Mouse (Mus musculus): ENCODE measurements at regions not wholly inside any gene's neighbourhood (a gene's known extent, or its start where the extent isn't known, plus 50 kb on each side); places are given as distances from the start of the nearest gene placed in this dataset.

DNA sequence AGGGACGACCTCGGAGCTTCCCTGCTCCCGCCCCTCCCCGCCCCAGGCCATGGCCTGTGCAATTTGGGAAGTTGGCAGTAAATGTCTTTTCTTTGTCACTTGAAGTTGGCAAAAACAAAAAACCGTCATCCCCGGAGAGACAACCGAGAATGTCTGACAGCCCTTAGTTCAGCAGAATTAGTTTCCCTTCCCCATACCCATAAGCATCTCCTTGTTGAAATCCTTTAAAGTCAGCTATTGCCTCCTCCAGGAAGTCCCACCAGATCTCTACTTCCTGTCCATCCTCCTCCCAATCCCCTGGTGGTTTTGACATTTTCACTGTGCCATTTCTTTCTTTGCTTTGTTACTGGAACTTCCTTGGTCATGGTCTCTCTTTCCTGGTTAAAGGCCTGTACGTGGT is 54.8 kb downstream of the Foxb1 start:
- Histone ChIP-seq H3K4me2 (no peak overlapping the region), H3K27me3 (no peaks in the 10 kb centered on the region), H3K27ac (replicated peaks) (no peak overlapping the region), H3K9me3 (replicated peaks) (no peaks in the 10 kb centered on the region), H3K4me3 (replicated peaks) (no peak overlapping the region), H3K4me1 (replicated peaks) (no peaks in the 10 kb centered on the region), H3K36me3 (replicated peaks) (no peaks in the 10 kb centered on the region), H3K9ac (no peak overlapping the region)
- no peak for ATAC-seq (ENCODE audit: insufficient read depth)
- WGBS (ENCODE audit: insufficient replicate concordance) = 60% methylated on average over 8 of the region's 8 CpGs

DNA sequence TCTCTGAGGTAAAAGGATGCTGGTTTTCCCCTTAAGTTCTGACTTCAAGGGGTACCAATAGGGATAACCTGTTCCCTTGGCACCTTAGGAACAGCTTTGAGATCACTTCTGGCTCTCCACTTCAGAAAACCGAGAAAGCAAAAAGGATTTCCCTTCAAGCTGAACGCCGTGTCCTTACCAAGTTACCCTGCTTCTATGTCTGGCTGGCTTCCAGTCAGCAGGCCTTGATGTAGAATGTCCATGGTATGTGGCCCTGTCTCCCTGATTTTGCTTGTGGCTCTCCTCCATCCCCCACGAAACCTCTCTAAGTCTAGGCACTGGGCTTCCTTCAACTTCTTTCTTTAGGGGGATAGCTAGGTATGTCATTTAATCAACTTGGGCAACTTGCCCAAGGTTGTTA is 55.7 kb downstream of the Foxb1 start:
- no peak overlapping the region for H3K9ac ChIP-seq
- no peaks in the 10 kb centered on the region for H3K36me3 ChIP-seq (replicated peaks)
- H3K4me2 ChIP-seq = no peak overlapping the region
- H3K27me3 ChIP-seq = no peaks in the 10 kb centered on the region
- WGBS (ENCODE audit: insufficient replicate concordance) = 65% methylated on average over 4 of the region's 4 CpGs
- no peak overlapping the region for H3K27ac ChIP-seq (replicated peaks)
- no peak for ATAC-seq (ENCODE audit: insufficient read depth)
- no peaks in the 10 kb centered on the region for H3K4me1 ChIP-seq (replicated peaks)
- no peaks in the 10 kb centered on the region for H3K9me3 ChIP-seq (replicated peaks)
- no peak overlapping the region for H3K4me3 ChIP-seq (replicated peaks)

DNA sequence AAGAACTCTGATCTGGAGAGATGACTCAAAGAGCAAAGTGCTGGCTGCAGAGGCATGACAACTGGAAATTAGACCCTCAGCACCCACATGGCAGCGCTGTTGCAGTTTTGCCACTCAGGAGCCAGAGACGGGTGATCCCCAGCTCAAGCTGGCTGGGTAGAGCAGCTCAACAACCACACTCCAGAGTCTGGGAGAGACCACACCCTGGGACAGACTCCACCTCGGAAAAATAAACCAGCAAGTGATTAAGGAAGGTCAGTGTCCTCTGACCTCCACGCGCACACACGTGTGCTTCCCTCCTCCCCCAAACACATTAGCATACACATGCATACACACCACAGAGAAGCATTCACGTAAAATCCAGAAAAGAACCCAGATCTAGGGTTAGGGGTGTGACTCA is 57.0 kb downstream of the Foxb1 start:
- Histone ChIP-seq H3K9ac (no peak overlapping the region), H3K4me2 (no peak overlapping the region), H3K27me3 (no peaks in the 10 kb centered on the region), H3K9me3 (replicated peaks) (no peaks in the 10 kb centered on the region), H3K4me3 (replicated peaks) (no peak overlapping the region), H3K4me1 (replicated peaks) (no peaks in the 10 kb centered on the region), H3K36me3 (replicated peaks) (no peaks in the 10 kb centered on the region), H3K27ac (replicated peaks) (no peak overlapping the region)
- WGBS (ENCODE audit: insufficient replicate concordance) = 59% methylated on average over 7 of the region's 7 CpGs
- ATAC-seq (ENCODE audit: insufficient read depth) = no peak

DNA sequence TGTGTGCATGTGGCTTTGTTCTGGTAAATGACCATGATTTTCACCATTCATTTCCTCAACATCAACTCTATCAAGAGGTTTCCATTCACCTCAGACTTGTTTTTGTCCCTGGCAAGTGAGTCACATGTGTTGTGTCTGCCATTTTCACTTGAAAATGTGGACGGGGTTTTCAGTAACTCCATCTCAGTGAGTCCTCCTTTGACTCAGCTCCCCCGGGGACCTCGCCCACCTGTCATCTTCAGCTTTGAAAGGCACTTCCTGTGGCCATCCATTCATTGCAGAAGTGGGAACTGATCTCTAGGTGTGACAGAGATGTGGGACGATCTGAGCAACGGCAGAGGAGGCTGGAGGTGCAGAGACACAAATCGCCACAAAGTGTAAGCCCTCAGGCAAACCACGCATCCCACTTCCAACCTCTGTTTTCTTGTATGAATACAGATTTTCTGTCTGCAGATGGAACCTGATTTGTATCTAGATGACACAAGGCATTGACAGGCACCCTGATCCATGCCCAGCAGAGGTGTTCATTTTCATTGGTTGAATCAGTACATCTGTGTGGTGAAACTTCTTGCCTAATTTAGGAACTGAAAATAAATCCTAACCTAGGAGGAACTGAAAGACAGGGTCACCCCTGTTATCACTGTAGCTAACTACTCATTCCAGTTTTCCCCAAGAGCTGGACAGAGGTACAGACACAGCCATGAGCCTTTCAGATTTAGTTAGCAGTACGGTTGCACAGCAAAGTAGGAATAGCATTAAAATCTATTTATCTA is 58.4 kb downstream of the Foxb1 start:
- no peak overlapping the region for H3K27ac ChIP-seq (replicated peaks)
- 35% methylated on average over 8 of the region's 8 CpGs for WGBS (ENCODE audit: insufficient replicate concordance)
- no peaks in the 10 kb centered on the region for H3K27me3 ChIP-seq
- no peak overlapping the region for H3K4me3 ChIP-seq (replicated peaks)
- H3K36me3 ChIP-seq (replicated peaks) = no peaks in the 10 kb centered on the region
- H3K9ac ChIP-seq = no peak overlapping the region
- no peaks in the 10 kb centered on the region for H3K9me3 ChIP-seq (replicated peaks)
- no peak overlapping the region for H3K4me2 ChIP-seq
- H3K4me1 ChIP-seq (replicated peaks) = no peaks in the 10 kb centered on the region
- ATAC-seq (ENCODE audit: insufficient read depth) = no peak

DNA sequence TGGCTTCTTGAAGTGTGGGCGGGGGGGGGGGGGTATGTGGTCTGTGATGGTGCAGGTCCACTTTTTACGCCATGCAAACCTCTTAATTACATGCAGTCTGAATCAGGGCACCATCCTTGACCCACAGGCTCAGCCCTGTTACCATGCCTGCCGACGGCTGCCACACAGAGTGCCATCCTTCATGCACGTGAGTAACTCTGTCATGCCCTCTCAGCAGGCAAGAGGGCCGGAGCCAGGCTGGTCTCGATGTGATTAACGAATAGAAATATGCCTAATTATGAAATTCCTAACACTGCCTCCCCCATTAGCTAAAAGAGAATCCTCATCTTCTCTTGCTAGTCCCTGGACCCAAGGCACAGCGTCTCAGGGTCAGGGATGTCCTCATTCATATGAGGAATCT is 60.0 kb downstream of the Foxb1 start:
- Histone ChIP-seq H3K9ac (no peak overlapping the region), H3K4me3 (replicated peaks) (no peak overlapping the region), H3K4me2 (no peak overlapping the region), H3K27ac (replicated peaks) (no peak overlapping the region), H3K27me3 (no peaks in the 10 kb centered on the region), H3K4me1 (replicated peaks) (no peaks in the 10 kb centered on the region), H3K9me3 (replicated peaks) (no peaks in the 10 kb centered on the region), H3K36me3 (replicated peaks) (no peaks in the 10 kb centered on the region)
- no peak for ATAC-seq (ENCODE audit: insufficient read depth)
- WGBS (ENCODE audit: insufficient replicate concordance) = 62% methylated on average over 9 of the region's 9 CpGs

DNA sequence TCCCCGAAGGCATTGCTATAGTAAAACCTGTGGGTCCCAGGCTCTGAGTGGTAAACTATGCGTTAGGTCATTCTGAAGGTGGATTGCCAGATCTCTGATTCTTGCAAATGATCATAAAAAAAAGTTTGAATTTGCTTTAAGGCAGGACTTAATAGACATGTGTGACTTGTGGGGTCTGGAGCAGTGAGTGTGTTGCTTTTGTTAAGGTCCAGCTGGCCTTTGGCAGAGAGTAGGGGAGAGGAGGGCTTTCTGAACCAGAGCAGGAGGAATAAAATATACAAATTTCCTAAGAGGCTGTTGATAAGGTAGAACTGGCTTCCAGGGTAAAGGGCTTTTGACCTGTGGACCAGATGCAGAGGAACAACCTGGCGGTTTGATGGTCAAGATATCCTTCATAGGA is 69.0 kb downstream of the Foxb1 start:
- Histone ChIP-seq H3K36me3 (replicated peaks) (no peaks in the 10 kb centered on the region), H3K9ac (no peak overlapping the region), H3K4me2 (no peak overlapping the region), H3K4me1 (replicated peaks) (no peaks in the 10 kb centered on the region), H3K27me3 (no peaks in the 10 kb centered on the region), H3K9me3 (replicated peaks) (no peaks in the 10 kb centered on the region), H3K27ac (replicated peaks) (no peak overlapping the region), H3K4me3 (replicated peaks) (no peak overlapping the region)
- no peak for ATAC-seq (ENCODE audit: insufficient read depth)
- 64% methylated on average over 3 of the region's 3 CpGs for WGBS (ENCODE audit: insufficient replicate concordance)

DNA sequence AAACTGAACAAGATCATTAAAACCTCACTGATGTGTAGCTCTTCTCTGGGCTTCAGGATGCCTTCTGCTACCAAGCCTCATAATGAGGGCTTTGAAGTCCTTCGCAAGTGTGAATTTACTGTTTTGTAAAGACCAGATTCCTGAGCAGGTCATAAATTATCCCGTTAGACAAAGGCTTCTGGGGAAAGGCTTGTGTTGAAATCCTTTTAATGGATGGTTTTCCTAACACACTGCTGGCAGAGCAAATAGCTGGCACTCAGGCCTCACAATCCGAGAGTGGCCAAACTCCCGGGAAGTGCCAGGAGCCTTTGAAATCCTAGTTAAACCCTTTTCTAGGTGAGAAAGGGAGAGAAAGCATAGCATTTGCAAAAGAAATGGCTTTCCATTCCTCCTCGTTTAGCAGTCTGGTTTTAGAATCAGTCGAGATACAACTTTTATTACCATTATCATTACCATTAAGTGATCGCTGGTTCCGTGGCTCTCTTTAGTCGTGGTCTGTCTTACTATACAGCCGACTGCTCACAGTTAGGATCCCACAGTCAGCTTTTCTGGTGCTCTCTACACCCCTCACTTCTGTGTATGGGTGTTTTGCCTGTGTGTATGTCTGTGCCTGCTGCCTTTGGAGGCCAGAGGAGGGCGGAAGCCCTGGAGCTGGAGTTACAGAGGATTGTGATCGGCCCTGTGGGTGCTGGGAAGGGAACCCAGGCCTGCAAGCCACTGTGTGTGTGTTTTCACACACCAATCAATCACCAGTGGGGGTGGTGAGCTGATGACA is 73.2 kb downstream of the Foxb1 start:
- 39% methylated on average over 12 of the region's 12 CpGs for WGBS (ENCODE audit: insufficient replicate concordance)
- Histone ChIP-seq H3K27me3 (no peaks in the 10 kb centered on the region), H3K27ac (replicated peaks) (no peak overlapping the region), H3K4me1 (replicated peaks) (no peaks in the 10 kb centered on the region; the same call in 1 of the 2 replicates), H3K4me2 (no peak overlapping the region), H3K4me3 (replicated peaks) (no peak overlapping the region), H3K9me3 (replicated peaks) (no peaks in the 10 kb centered on the region), H3K9ac (no peak overlapping the region), H3K36me3 (replicated peaks) (no peaks in the 10 kb centered on the region)
- no peak for ATAC-seq (ENCODE audit: insufficient read depth)

DNA sequence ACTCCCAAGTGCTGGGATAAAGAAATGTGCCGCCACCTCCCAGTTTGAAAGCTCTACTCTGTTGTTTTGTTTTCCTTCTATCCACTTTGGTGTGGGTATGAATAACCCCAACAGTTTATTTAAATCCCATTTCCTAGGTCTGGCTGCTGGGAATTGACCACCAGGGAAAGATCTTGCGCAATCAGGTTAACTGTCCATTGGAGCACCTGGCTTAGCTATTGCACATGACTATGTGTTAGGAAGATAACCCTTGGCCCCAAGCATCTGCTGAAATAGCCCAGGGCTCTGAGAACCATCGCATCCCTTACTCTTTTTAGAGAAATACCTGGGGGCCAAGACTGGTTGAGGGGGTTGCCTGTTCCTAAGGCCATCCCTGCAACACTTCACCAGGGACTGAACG is 74.0 kb downstream of the Foxb1 start:
- Histone ChIP-seq H3K27me3 (no peaks in the 10 kb centered on the region), H3K36me3 (replicated peaks) (no peaks in the 10 kb centered on the region), H3K4me2 (no peak overlapping the region), H3K4me3 (replicated peaks) (no peak overlapping the region), H3K9ac (no peak overlapping the region), H3K27ac (replicated peaks) (no peak overlapping the region), H3K9me3 (replicated peaks) (no peaks in the 10 kb centered on the region), H3K4me1 (replicated peaks) (no peaks in the 10 kb centered on the region; the same call in 1 of the 2 replicates)
- WGBS (ENCODE audit: insufficient replicate concordance) = 48% methylated on average over 4 of the region's 4 CpGs
- ATAC-seq (ENCODE audit: insufficient read depth) = peak; percentile 44; the same call in 1 of the 2 replicates

DNA sequence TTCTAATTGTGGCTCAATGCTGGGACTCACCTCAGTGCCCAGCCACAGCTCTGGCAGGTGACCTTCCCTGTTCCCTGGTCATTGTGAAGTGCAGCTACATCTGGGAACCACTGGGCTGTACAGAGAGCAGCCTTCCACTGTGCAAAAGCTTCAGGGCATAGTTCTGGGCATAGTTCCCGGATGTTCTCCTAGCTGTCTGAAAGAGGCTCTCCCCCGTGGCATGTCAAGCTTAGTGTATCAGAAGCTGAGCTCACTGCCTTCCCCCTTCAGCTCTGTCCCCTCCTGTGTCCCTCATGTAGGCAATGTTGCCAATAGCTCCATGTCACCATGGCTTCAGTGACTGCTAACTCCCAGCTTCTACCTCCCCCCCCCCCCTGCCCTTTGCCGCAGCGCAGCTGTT is 75.1 kb downstream of the Foxb1 start:
- Histone ChIP-seq H3K9me3 (replicated peaks) (no peaks in the 10 kb centered on the region), H3K9ac (no peak overlapping the region), H3K4me2 (no peak overlapping the region), H3K36me3 (replicated peaks) (no peaks in the 10 kb centered on the region), H3K4me1 (replicated peaks) (no peaks in the 10 kb centered on the region; the same call in 1 of the 2 replicates), H3K27ac (replicated peaks) (no peak overlapping the region), H3K27me3 (no peaks in the 10 kb centered on the region), H3K4me3 (replicated peaks) (no peak overlapping the region)
- no peak for ATAC-seq (ENCODE audit: insufficient read depth)
- 49% methylated on average over 4 of the region's 4 CpGs for WGBS (ENCODE audit: insufficient replicate concordance)

DNA sequence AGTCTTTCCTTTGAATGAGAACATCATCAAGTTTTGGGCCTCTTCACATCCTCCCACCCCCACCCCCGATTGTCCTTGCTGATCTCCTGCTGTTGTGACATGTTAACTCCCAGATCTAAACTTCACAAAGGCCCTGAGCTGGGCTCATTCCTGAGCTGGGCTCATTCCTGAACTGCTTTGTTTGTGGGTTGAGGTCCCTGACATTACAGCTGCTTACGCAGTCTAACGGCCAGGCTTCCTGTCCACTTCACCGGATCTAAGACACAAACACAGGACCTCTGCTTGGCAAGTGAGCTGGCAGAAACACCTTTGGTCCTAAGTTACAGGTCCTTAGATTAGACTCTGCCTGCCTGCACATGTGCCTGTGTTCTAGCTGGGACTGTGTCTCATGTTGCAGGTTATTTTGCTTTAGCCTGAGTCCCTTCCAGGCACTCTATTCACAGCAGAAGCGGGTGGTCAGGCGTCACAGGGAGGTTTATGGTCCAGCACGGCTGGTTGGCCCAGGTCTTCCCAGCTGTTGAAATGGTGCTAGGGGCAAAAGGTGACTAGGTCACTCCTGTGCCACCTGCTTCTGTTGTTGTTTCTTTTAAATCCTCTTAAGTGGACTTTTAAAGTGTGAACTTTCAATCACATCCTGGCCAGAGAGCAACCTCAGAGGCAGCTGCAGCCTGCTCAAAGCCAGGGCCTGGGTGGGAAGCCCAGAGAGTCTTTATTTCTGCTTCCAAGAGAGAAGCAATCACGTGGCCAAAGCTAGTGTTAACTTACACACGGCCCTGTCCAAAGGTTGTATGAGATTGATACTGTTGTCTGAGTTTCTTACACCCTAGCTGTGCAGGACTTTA is 79.1 kb downstream of the Foxb1 start:
- H3K27ac ChIP-seq (replicated peaks) = no peak overlapping the region
- H3K9ac ChIP-seq = no peak overlapping the region
- H3K4me2 ChIP-seq = no peak overlapping the region
- 35% methylated on average over 9 of the region's 9 CpGs for WGBS (ENCODE audit: insufficient replicate concordance)
- ATAC-seq (ENCODE audit: insufficient read depth) = peak; percentile 65
- H3K4me1 ChIP-seq (replicated peaks) = no peaks in the 10 kb centered on the region; the same call in 1 of the 2 replicates
- H3K9me3 ChIP-seq (replicated peaks) = no peaks in the 10 kb centered on the region
- no peak overlapping the region for H3K4me3 ChIP-seq (replicated peaks)
- H3K27me3 ChIP-seq = no peaks in the 10 kb centered on the region
- no peaks in the 10 kb centered on the region for H3K36me3 ChIP-seq (replicated peaks)

DNA sequence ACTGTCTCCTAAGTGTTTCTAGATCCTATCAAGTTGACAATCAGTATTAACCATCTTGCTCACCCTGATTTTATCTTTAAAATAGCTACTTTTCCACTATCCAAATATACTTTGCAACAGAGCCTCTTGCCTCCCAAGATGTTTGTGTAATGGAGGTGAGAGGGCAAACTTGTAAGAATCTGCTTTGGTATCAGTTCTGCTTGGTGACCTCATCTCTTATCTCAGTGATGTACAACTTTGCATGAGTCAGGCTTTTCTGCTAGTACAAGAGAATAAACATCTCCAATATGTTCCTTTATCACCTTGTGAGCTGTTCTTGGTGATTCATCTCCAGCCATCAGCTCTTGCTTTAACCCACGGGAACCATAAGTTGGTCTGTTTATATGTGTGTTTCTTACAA is 82.1 kb downstream of the Foxb1 start:
- Histone ChIP-seq H3K4me2 (no peak overlapping the region), H3K9me3 (replicated peaks) (no peaks in the 10 kb centered on the region), H3K27me3 (peaks cover 12% of the 10 kb centered on the region), H3K9ac (no peak overlapping the region), H3K27ac (replicated peaks) (no peak overlapping the region), H3K4me3 (replicated peaks) (no peak overlapping the region), H3K4me1 (replicated peaks) (no peaks in the 10 kb centered on the region; the same call in 1 of the 2 replicates), H3K36me3 (replicated peaks) (no peaks in the 10 kb centered on the region)
- 63% methylated on average over 1 of the region's 1 CpGs for WGBS (ENCODE audit: insufficient replicate concordance)
- ATAC-seq (ENCODE audit: insufficient read depth) = no peak
